ENCODE assay signal across 26 mouse cellular contexts in the genomic region with DNA sequence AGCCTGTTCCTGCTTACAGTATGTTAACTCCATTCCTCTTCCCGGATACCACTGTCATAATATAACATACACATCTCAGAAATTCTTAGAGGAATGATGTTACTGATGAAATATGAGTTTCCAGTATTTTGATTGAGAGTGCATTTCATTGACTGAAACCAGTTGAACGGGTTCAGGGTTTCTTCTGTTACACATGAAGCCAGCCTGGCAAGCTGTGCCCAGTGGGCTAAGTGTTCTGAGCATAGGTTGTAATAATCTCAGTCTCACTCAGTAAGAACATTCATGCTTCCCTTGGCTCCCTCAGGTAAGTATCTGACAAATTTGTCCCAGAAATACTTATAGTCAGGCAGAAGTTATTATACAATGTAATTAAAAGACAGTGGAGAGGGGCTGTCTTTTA. TPM values are rescaled to one million over a fixed set of nuclear protein-coding genes. Genes with fewer than 3 reads are reported as not detected.
"Had no signal": no experiment of that assay in that cellular context is flagged by ENCODE, and none has a peak within 500 bp of the region (broad histone marks: within the 10 kb centered on the region; RNA-seq: fewer than 3 reads in every experiment).

No protein-coding gene starts in this region.

- ATAC-seq: intestine, postnatal 0 days; liver, postnatal 0 days; midbrain, embryonic 13.5 days; midbrain, embryonic 16.5 days had no signal

- H3K4me2 ChIP-seq: limb, embryonic 12.5 days; limb, embryonic 15.5 days; liver, embryonic 11.5 days; midbrain, embryonic 13.5 days; neural tube, embryonic 13.5 days; stomach, embryonic 15.5 days had no signal

- H3K9ac ChIP-seq: limb, embryonic 12.5 days; limb, embryonic 15.5 days; liver, embryonic 14.5 days; liver, postnatal 0 days; midbrain, embryonic 13.5 days; neural tube, embryonic 13.5 days; stomach, embryonic 15.5 days had no signal

- H3K4me1 ChIP-seq: limb, embryonic 12.5 days; limb, embryonic 15.5 days; megakaryocyte, embryonic 14.5 days; midbrain, embryonic 10.5 days; midbrain, embryonic 13.5 days; neural tube, embryonic 13.5 days; stomach, embryonic 15.5 days had no signal

- H3K27me3 ChIP-seq: limb, embryonic 12.5 days; limb, embryonic 15.5 days; midbrain, embryonic 13.5 days; neural tube, embryonic 13.5 days; stomach, embryonic 15.5 days had no signal

- H3K4me3 ChIP-seq: layer of hippocampus, adult 2 months; limb, embryonic 12.5 days; limb, embryonic 15.5 days; megakaryocyte, embryonic 14.5 days; midbrain, embryonic 10.5 days; midbrain, embryonic 13.5 days; myocyte; neural tube, embryonic 13.5 days; stomach, embryonic 15.5 days had no signal

- DNase-seq: kidney, postnatal 25 days; left cerebral cortex, postnatal 4 days; retina, postnatal 1 day; right cerebral cortex, postnatal 25 days; thymus, postnatal 25 days had no signal

- H3K9me3 ChIP-seq: limb, embryonic 12.5 days; limb, embryonic 15.5 days; midbrain, embryonic 10.5 days; midbrain, embryonic 13.5 days; neural tube, embryonic 13.5 days; stomach, embryonic 15.5 days had no signal

- H3K27ac ChIP-seq: kidney, postnatal 0 days; layer of hippocampus, adult 2 months; limb, embryonic 12.5 days; limb, embryonic 15.5 days; liver, embryonic 14.5 days; midbrain, embryonic 10.5 days; midbrain, embryonic 13.5 days; neural tube, embryonic 13.5 days; stomach, embryonic 15.5 days had no signal

- H3K36me3 ChIP-seq: limb, embryonic 12.5 days; limb, embryonic 15.5 days; midbrain, embryonic 10.5 days; midbrain, embryonic 13.5 days; neural tube, embryonic 13.5 days; stomach, embryonic 15.5 days had no signal

RNA-seq across cellular contexts. Expression of gene Ankub1, which starts 18.5 kb away (rescaled TPM):
- total RNA-seq: monocyte, adult 5-6 weeks had no signal
- polyA plus RNA-seq: intestine, embryonic 14.5 days; intestine, postnatal 0 days; kidney, adult 2 months; kidney, embryonic 14.5 days; kidney, postnatal 0 days; large intestine, adult 2 months; limb, embryonic 12.5 days; liver, embryonic 11.5 days; myocyte; stomach, embryonic 15.5 days; thymus, postnatal 0 days had no signal
